In the genomic region with DNA sequence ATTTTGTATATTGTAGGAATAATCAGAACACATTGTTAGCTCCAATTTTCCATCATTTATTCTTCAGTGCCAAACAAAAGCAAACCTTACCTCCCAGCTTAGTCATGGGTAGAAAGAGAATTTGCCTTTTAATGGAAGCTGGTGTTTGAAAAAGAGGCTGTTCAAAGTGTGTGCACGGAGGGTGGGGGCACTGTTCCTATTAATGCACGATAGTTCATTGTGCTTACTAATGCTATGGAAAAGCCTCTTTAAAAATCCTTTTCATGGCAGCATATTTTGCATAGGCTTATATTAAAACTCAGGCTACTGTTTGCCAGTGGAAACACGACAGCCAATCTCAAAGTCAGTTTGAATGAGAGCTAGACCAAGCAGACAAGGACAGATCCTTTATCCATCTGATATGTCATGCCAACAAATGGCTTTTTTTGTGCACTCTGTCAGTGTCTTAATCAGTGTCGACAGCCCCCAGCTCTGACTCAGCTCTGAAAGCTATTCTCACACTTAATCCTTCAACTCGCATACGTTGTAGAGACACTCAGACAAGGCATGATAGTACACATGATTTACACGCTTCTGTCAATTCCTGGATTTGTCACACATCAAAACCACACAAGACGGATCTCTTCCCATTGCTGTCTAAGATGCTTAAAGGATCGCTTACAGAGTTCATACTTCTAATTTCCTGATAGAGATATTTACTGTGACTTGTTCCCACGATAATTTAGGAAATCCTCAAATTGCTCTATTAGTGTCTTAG, we compare ENCODE assay signal across 23 mouse cellular contexts.
DNase-seq lines count a peak whose midpoint lies in the region; ATAC-seq lines count a peak whose summit lies in the region.
"Had no signal": no experiment of that assay in that cellular context is flagged by ENCODE, and none has a peak within 500 bp of the region (broad histone marks: within the 10 kb centered on the region; RNA-seq: fewer than 3 reads in every experiment).

No protein-coding gene starts in this region.

- H3K4me3 ChIP-seq in forebrain, embryonic 16.5 days (replicated peaks; ENCODE audit: low read length) = no peak overlapping the region
- H3K4me3 ChIP-seq in forebrain, embryonic 11.5 days (ENCODE audit: low read depth, low read length) = no peak overlapping the region
- H3K4me3 ChIP-seq in hindbrain, embryonic 16.5 days (ENCODE audit: low read length) = no peak overlapping the region
- H3K4me3 ChIP-seq in midbrain, embryonic 14.5 days (replicated peaks; ENCODE audit: low read depth, low read length) = no peak overlapping the region
- H3K4me3 ChIP-seq: embryonic facial prominence, embryonic 15.5 days; gastrocnemius, adult 2 months; layer of hippocampus, adult 2 months; limb, embryonic 15.5 days; liver, embryonic 15.5 days; megakaryocyte, embryonic 14.5 days; myocyte; stomach, embryonic 15.5 days had no signal

- no peak overlapping the region for H3K27ac ChIP-seq in forebrain, embryonic 16.5 days (ENCODE audit: low read length)
- no peak overlapping the region for H3K27ac ChIP-seq in forebrain, embryonic 11.5 days (ENCODE audit: low read depth, low read length)
- H3K27ac ChIP-seq in hindbrain, embryonic 16.5 days (ENCODE audit: low read depth, low read length) = no peak overlapping the region
- H3K27ac ChIP-seq in midbrain, embryonic 14.5 days (replicated peaks; ENCODE audit: low read depth, low read length) = no peak overlapping the region
- H3K27ac ChIP-seq: embryonic facial prominence, embryonic 15.5 days; gastrocnemius, adult 2 months; layer of hippocampus, adult 2 months; limb, embryonic 15.5 days; liver, embryonic 15.5 days; stomach, embryonic 15.5 days had no signal

- H3K4me2 ChIP-seq in forebrain, embryonic 16.5 days (ENCODE audit: low read length) = no peak overlapping the region
- H3K4me2 ChIP-seq in forebrain, embryonic 11.5 days (ENCODE audit: low read depth, low read length, severe bottlenecking) = no peak overlapping the region
- no peak overlapping the region for H3K4me2 ChIP-seq in hindbrain, embryonic 16.5 days (ENCODE audit: low read length)
- H3K4me2 ChIP-seq in midbrain, embryonic 14.5 days (ENCODE audit: low read length) = peak overlapping the region; percentile 16; the same call in 1 of the 2 replicates
- H3K4me2 ChIP-seq: embryonic facial prominence, embryonic 15.5 days; heart, embryonic 11.5 days; limb, embryonic 15.5 days; liver, embryonic 15.5 days; stomach, embryonic 15.5 days had no signal

- H3K4me1 ChIP-seq in forebrain, embryonic 16.5 days (replicated peaks; ENCODE audit: control insufficient read depth, insufficient read depth, low read length) = 0 out of 2 replicates have a peak, but pooled peaks cover 2% of the 10 kb centered on the region
- no peaks in the 10 kb centered on the region; the same call in 1 of the 2 replicates for H3K4me1 ChIP-seq in forebrain, embryonic 11.5 days (replicated peaks; ENCODE audit: control insufficient read depth, insufficient read depth, low read length)
- H3K4me1 ChIP-seq in hindbrain, embryonic 16.5 days (ENCODE audit: control insufficient read depth, insufficient read depth, low read depth, low read length) = no peaks in the 10 kb centered on the region
- H3K4me1 ChIP-seq in midbrain, embryonic 14.5 days (ENCODE audit: control insufficient read depth, insufficient read depth, low read length) = no peaks in the 10 kb centered on the region; the same call in 1 of the 2 replicates
- H3K4me1 ChIP-seq: embryonic facial prominence, embryonic 15.5 days; limb, embryonic 15.5 days; liver, embryonic 15.5 days; megakaryocyte, embryonic 14.5 days; stomach, embryonic 15.5 days had no signal

- no peaks in the 10 kb centered on the region for H3K9me3 ChIP-seq in forebrain, embryonic 16.5 days (ENCODE audit: control insufficient read depth, low read length)
- H3K9me3 ChIP-seq in forebrain, embryonic 11.5 days (ENCODE audit: control insufficient read depth, low read length) = no peaks in the 10 kb centered on the region
- H3K9me3 ChIP-seq in hindbrain, embryonic 16.5 days (ENCODE audit: control insufficient read depth, low read length) = no peaks in the 10 kb centered on the region
- H3K9me3 ChIP-seq in midbrain, embryonic 14.5 days (ENCODE audit: control insufficient read depth, low read length) = no peaks in the 10 kb centered on the region
- H3K9me3 ChIP-seq: embryonic facial prominence, embryonic 15.5 days; limb, embryonic 15.5 days; liver, embryonic 15.5 days; megakaryocyte, embryonic 14.5 days; stomach, embryonic 15.5 days had no signal

- H3K27me3 ChIP-seq in forebrain, embryonic 16.5 days (replicated peaks; ENCODE audit: control insufficient read depth, insufficient read depth, low read length) = no peaks in the 10 kb centered on the region
- no peaks in the 10 kb centered on the region for H3K27me3 ChIP-seq in forebrain, embryonic 11.5 days (ENCODE audit: control insufficient read depth, insufficient read depth, low read length)
- H3K27me3 ChIP-seq in hindbrain, embryonic 16.5 days (replicated peaks; ENCODE audit: control insufficient read depth, insufficient read depth, low read length) = no peaks in the 10 kb centered on the region
- peaks cover 39% of the 10 kb centered on the region for H3K27me3 ChIP-seq in midbrain, embryonic 14.5 days (ENCODE audit: control insufficient read depth, insufficient read depth, low read length)
- H3K27me3 ChIP-seq: embryonic facial prominence, embryonic 15.5 days; limb, embryonic 15.5 days; liver, embryonic 15.5 days; megakaryocyte, embryonic 14.5 days; stomach, embryonic 15.5 days had no signal

- no peaks in the 10 kb centered on the region for H3K36me3 ChIP-seq in forebrain, embryonic 16.5 days (ENCODE audit: control insufficient read depth, insufficient read depth)
- H3K36me3 ChIP-seq in forebrain, embryonic 11.5 days (ENCODE audit: control insufficient read depth, insufficient read depth, low read length) = no peaks in the 10 kb centered on the region
- no peaks in the 10 kb centered on the region for H3K36me3 ChIP-seq in hindbrain, embryonic 16.5 days (ENCODE audit: control insufficient read depth, insufficient read depth, low read length)
- no peaks in the 10 kb centered on the region for H3K36me3 ChIP-seq in midbrain, embryonic 14.5 days (ENCODE audit: control insufficient read depth, insufficient read depth, low read length)
- H3K36me3 ChIP-seq: embryonic facial prominence, embryonic 15.5 days; limb, embryonic 15.5 days; liver, embryonic 15.5 days; stomach, embryonic 15.5 days had no signal

- 34% methylated on average over 10 of the region's 10 CpGs for WGBS in forebrain, embryonic 16.5 days
- WGBS in forebrain, embryonic 11.5 days = 48% methylated on average over 10 of the region's 10 CpGs
- 38% methylated on average over 10 of the region's 10 CpGs for WGBS in hindbrain, embryonic 16.5 days
- 6% methylated on average over 10 of the region's 10 CpGs for WGBS in midbrain, embryonic 14.5 days

- no peak for DNase-seq in forebrain, embryonic 11.5 days (ENCODE audit: low spot score)
- DNase-seq in midbrain, embryonic 14.5 days = peak; percentile 63
- no peak for DNase-seq in kidney, postnatal 10 days
- DNase-seq in heart, adult 11 months = no peak
- DNase-seq in lung, postnatal 25 days (ENCODE audit: low spot score) = no peak
- DNase-seq: cerebellum, adult 2 months; cerebellum, postnatal 36 days; gastrocnemius, adult 2 months; heart, postnatal 10 days; kidney, adult 2 months; kidney, postnatal 14 days; thymus, adult 2 months had no signal

- H3K9ac ChIP-seq in forebrain, embryonic 16.5 days (replicated peaks; ENCODE audit: low read depth, low read length) = no peak overlapping the region
- H3K9ac ChIP-seq in forebrain, embryonic 11.5 days (ENCODE audit: low read length) = no peak overlapping the region
- no peak overlapping the region for H3K9ac ChIP-seq in hindbrain, embryonic 16.5 days (ENCODE audit: low read depth, low read length)
- no peak overlapping the region for H3K9ac ChIP-seq in midbrain, embryonic 14.5 days (replicated peaks; ENCODE audit: low read length)
- H3K9ac ChIP-seq: embryonic facial prominence, embryonic 15.5 days; limb, embryonic 15.5 days; liver, embryonic 15.5 days; stomach, embryonic 15.5 days had no signal

- ATAC-seq in forebrain, embryonic 16.5 days = peak; percentile 57
- ATAC-seq in forebrain, embryonic 11.5 days (replicated peaks; ENCODE audit: low FRiP score) = no peak; the same call in 1 of the 2 replicates
- ATAC-seq in hindbrain, embryonic 16.5 days = 0 out of 2 replicates have a peak, but pooled peaks have one; percentile 37
- ATAC-seq in midbrain, embryonic 14.5 days (ENCODE audit: low FRiP score, low TSS enrichment) = peak; percentile 90
- ATAC-seq: lung, postnatal 0 days had no signal
